Mouse (Mus musculus): ENCODE measurements around the gene Pgpep1l. TPM values are rescaled to one million over a fixed set of nuclear protein-coding genes. Genes with fewer than 3 reads are reported as not detected.

Gene Pgpep1l
- polyA plus RNA-seq, 1 experiment from 2014 or later = not detected

DNA sequence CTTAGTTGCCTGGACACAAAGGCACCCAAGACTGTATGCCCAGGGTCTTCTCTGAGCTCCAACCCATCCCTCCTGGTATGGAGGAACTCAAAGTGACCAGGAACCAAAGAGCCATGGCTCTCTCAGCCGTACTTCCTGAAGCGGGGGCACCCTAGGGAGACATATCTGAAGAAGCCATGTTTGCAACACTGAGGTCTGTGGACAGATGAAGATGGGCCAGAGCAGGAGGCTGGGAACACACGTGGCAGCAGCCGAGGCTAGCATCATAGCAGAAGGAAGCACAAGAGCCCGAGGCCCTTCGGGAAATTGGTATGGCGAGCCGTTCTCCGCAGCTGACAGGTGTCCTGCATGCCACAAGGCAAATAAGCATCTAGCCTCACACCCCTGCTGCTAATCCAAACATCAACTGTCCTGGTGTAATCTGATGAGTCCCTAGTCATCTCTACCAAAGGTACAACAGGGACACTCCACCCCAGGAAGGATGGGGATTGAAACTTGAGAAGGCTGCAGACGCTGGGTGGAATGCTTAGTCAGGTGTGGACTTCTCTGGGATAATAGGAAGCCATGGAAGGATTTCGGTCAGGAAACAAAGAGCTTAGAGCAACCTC is 24.7 kb downstream of the Pgpep1l start:
- Histone ChIP-seq H3K4me3 (ENCODE audit: low read depth, low read length) (no peak overlapping the region), H3K36me3 (ENCODE audit: control insufficient read depth, insufficient read depth, low read length) (no peaks in the 10 kb centered on the region)
- ATAC-seq (replicated peaks; ENCODE audit: low FRiP score) = no peak

DNA sequence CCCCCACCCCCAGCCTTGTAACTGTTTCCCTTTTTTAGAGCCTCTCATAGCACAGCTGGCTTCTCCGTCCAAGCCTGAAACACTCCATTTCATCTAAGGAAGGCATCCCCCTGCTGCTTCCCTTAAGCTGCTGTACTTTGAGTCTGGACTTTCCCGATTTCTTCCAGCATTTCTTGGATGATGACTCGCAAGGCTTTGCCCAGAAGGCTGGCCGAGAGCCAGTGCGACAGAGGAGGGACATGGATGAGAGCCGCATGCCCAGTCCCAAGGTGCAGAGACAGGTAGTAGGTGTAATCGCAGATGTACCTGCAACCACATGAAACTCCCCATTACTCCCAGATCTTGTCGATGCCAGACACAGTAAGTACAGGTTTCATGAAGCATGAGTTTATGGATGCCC is 27.2 kb downstream of the Pgpep1l start:
- no peak for ATAC-seq (replicated peaks; ENCODE audit: low FRiP score)
- 88% methylated on average over 8 of the region's 8 CpGs for WGBS
- no peak overlapping the region for H3K27ac ChIP-seq (ENCODE audit: low read depth, low read length)

More for the DNA sequence above, 24.7 kb downstream of the Pgpep1l start:
- DNase-seq (ENCODE audit: low spot score) = no peak
- no peak overlapping the region for H3K9ac ChIP-seq (ENCODE audit: low read depth, low read length)
- no peaks in the 10 kb centered on the region for H3K4me1 ChIP-seq (replicated peaks; ENCODE audit: control insufficient read depth, insufficient read depth, low read length)
- 54% methylated on average over 11 of the region's 11 CpGs for WGBS
- H3K27ac ChIP-seq (ENCODE audit: low read depth, low read length) = no peak overlapping the region
- no peak overlapping the region for H3K4me2 ChIP-seq
- H3K9me3 ChIP-seq (ENCODE audit: control insufficient read depth, low read length) = no peaks in the 10 kb centered on the region
- no peaks in the 10 kb centered on the region for H3K27me3 ChIP-seq (replicated peaks; ENCODE audit: control insufficient read depth, insufficient read depth, low read length)

DNA sequence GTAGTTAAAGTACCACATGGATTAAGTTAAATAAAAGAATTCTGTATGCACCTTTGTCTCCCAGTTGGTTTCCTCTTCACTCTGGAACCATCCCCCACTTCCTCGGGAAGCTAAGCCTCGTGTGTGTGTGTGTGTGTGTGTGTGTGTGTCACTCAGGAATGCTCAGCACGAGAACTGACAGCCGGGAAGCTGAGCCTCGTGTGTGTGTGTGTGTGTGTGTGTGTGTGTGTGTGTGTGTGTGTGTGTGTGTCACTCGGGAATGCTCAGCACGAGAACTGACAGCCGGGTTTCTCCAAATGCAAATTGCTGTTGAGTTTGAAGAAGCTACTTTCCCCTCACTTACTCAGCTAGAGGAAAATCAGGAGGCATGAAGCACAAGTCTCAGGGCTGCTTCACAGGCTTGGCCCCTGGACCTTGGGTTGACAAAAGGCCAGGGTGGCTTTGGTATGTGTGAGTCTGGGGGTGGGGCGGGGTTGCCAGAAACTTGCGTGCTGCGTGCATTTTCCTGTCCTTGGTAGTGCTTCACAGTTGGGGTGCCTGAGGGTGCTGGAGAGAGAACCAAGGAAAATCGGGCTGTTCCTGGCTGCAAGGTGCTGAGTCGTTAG is 30.3 kb downstream of the Pgpep1l start:
- no peak overlapping the region for H3K4me3 ChIP-seq (ENCODE audit: low read depth, low read length)
- H3K27me3 ChIP-seq (replicated peaks; ENCODE audit: control insufficient read depth, insufficient read depth, low read length) = no peaks in the 10 kb centered on the region
- no peaks in the 10 kb centered on the region for H3K4me1 ChIP-seq (replicated peaks; ENCODE audit: control insufficient read depth, insufficient read depth, low read length)
- H3K27ac ChIP-seq (ENCODE audit: low read depth, low read length) = no peak overlapping the region; the same call in 1 of the 2 replicates
- ATAC-seq (replicated peaks; ENCODE audit: low FRiP score) = no peak
- DNase-seq (ENCODE audit: low spot score) = no peak
- H3K36me3 ChIP-seq (ENCODE audit: control insufficient read depth, insufficient read depth, low read length) = peaks cover 2% of the 10 kb centered on the region; the same call in 1 of the 2 replicates
- no peak overlapping the region for H3K9ac ChIP-seq (ENCODE audit: low read depth, low read length)
- H3K4me2 ChIP-seq = no peak overlapping the region
- 32% methylated on average over 13 of the region's 13 CpGs for WGBS
- H3K9me3 ChIP-seq (ENCODE audit: control insufficient read depth, low read length) = no peaks in the 10 kb centered on the region

More for the DNA sequence above, 27.2 kb downstream of the Pgpep1l start:
- DNase-seq (ENCODE audit: low spot score) = no peak
- Histone ChIP-seq H3K4me3 (ENCODE audit: low read depth, low read length) (no peak overlapping the region), H3K27me3 (replicated peaks; ENCODE audit: control insufficient read depth, insufficient read depth, low read length) (no peaks in the 10 kb centered on the region), H3K9me3 (ENCODE audit: control insufficient read depth, low read length) (no peaks in the 10 kb centered on the region), H3K4me1 (replicated peaks; ENCODE audit: control insufficient read depth, insufficient read depth, low read length) (no peaks in the 10 kb centered on the region), H3K4me2 (no peak overlapping the region), H3K9ac (ENCODE audit: low read depth, low read length) (no peak overlapping the region), H3K36me3 (ENCODE audit: control insufficient read depth, insufficient read depth, low read length) (no peaks in the 10 kb centered on the region)

DNA sequence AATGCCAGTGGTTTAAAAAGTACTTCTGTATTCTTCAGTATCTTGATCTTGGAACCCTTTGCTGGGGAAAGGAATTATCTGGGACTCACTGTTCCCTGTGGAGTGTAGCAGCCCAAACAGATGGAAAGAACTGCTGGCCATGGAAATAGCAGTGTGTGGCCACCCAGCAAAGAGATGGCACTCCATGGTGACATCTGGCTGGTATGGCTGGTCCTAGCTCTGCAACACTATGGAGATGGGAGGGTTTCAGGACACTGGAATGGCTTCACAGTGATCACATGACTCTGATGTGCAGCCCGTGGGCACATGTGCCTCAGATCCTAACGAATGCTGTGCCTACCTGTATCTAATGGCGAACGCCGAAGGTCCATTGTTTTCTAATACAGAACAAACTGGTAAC is 31.5 kb downstream of the Pgpep1l start:
- Histone ChIP-seq H3K9ac (ENCODE audit: low read depth, low read length) (no peak overlapping the region), H3K9me3 (ENCODE audit: control insufficient read depth, low read length) (no peaks in the 10 kb centered on the region), H3K27ac (ENCODE audit: low read depth, low read length) (no peak overlapping the region), H3K4me3 (ENCODE audit: low read depth, low read length) (no peak overlapping the region), H3K36me3 (ENCODE audit: control insufficient read depth, insufficient read depth, low read length) (peaks cover 2% of the 10 kb centered on the region; the same call in 1 of the 2 replicates), H3K27me3 (replicated peaks; ENCODE audit: control insufficient read depth, insufficient read depth, low read length) (no peaks in the 10 kb centered on the region), H3K4me1 (replicated peaks; ENCODE audit: control insufficient read depth, insufficient read depth, low read length) (0 out of 2 replicates have a peak, but pooled peaks cover 2% of the 10 kb centered on the region), H3K4me2 (no peak overlapping the region)
- DNase-seq (ENCODE audit: low spot score) (no peak), ATAC-seq (replicated peaks; ENCODE audit: low FRiP score) (no peak)
- WGBS = 85% methylated on average over 5 of the region's 5 CpGs

DNA sequence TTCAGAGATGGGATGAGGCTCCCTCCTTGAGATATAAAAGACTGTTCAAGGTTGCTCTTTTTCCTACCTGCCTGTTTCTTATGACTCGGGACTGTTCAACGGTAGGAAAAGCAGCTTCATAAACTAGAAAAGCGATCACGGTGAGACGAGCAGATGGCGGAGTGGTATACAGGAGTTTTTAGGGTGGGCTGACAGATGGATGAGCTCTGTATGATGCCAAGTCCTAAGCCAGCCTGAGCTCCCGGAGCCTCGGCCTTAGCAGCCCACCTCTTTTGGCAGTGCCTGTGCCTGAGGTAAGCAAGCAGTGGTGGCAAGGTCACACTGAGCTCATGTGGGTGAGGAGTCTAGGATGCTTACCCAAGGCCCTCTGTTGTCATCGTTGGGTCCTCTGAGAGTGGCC is 33.2 kb downstream of the Pgpep1l start:
- no peak overlapping the region for H3K4me3 ChIP-seq (ENCODE audit: low read depth, low read length)
- DNase-seq (ENCODE audit: low spot score) (no peak), ATAC-seq (replicated peaks; ENCODE audit: low FRiP score) (no peak)
- H3K4me1 ChIP-seq (replicated peaks; ENCODE audit: control insufficient read depth, insufficient read depth, low read length) = 0 out of 2 replicates have a peak, but pooled peaks cover 5% of the 10 kb centered on the region
- peaks cover 11% of the 10 kb centered on the region; the same call in 1 of the 2 replicates for H3K36me3 ChIP-seq (ENCODE audit: control insufficient read depth, insufficient read depth, low read length)
- no peak overlapping the region for H3K9ac ChIP-seq (ENCODE audit: low read depth, low read length)
- no peak overlapping the region for H3K4me2 ChIP-seq
- no peaks in the 10 kb centered on the region for H3K27me3 ChIP-seq (replicated peaks; ENCODE audit: control insufficient read depth, insufficient read depth, low read length)
- no peak overlapping the region for H3K27ac ChIP-seq (ENCODE audit: low read depth, low read length)
- no peaks in the 10 kb centered on the region for H3K9me3 ChIP-seq (ENCODE audit: control insufficient read depth, low read length)
- 91% methylated on average over 9 of the region's 9 CpGs for WGBS

DNA sequence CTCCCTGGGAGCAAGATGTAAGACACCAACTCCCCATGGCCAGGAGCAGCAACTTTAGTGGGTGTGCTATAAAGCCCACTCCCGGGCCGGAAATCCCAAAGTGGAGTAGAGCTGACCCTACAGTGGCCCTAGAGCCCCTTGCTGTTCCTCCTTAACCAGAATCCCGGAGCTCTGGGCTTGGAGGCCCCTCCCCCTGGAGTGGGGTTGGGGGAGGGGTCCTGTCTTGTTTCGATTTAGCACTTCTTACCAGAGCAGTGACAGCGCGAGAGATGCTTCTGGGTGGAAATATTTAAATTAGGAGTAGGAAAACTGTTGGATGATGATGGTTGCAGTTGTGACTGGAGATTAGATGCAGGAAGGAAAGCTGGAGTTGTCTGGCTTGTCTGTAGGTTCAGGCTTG is 35.5 kb downstream of the Pgpep1l start:
- 0 out of 2 replicates have a peak, but pooled peaks cover 5% of the 10 kb centered on the region for H3K4me1 ChIP-seq (replicated peaks; ENCODE audit: control insufficient read depth, insufficient read depth, low read length)
- H3K27me3 ChIP-seq (replicated peaks; ENCODE audit: control insufficient read depth, insufficient read depth, low read length) = no peaks in the 10 kb centered on the region
- H3K9me3 ChIP-seq (ENCODE audit: control insufficient read depth, low read length) = no peaks in the 10 kb centered on the region
- peaks cover 12% of the 10 kb centered on the region; the same call in 1 of the 2 replicates for H3K36me3 ChIP-seq (ENCODE audit: control insufficient read depth, insufficient read depth, low read length)
- no peak overlapping the region for H3K4me3 ChIP-seq (ENCODE audit: low read depth, low read length)
- ATAC-seq (replicated peaks; ENCODE audit: low FRiP score) (no peak), DNase-seq (ENCODE audit: low spot score) (no peak)
- 65% methylated on average over 6 of the region's 6 CpGs for WGBS
- H3K4me2 ChIP-seq = no peak overlapping the region
- H3K27ac ChIP-seq (ENCODE audit: low read depth, low read length) = no peak overlapping the region
- H3K9ac ChIP-seq (ENCODE audit: low read depth, low read length) = no peak overlapping the region

DNA sequence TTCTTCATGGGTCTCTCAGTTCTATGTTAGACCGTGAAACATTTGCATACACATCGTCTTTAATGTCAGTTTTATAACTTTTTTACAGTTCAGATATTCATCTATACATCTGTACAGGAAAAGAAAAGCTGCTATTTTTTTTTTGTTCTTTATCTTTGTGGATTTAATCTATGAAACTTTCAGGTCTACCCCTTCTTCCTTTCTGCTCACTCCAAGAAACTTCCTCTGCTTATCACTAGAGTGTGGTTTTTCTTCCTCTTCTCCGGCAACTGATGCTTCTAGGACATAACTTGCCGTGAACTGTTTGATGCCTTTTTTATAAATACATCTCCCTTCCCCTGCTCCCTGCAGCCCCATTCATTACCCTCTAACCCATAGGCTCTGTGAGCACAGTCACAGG is 36.4 kb downstream of the Pgpep1l start:
- H3K9me3 ChIP-seq (ENCODE audit: control insufficient read depth, low read length) = no peaks in the 10 kb centered on the region
- no peak overlapping the region for H3K4me3 ChIP-seq (ENCODE audit: low read depth, low read length)
- no peak for DNase-seq (ENCODE audit: low spot score)
- H3K4me1 ChIP-seq (replicated peaks; ENCODE audit: control insufficient read depth, insufficient read depth, low read length) = 0 out of 2 replicates have a peak, but pooled peaks cover 5% of the 10 kb centered on the region
- 67% methylated on average over 4 of the region's 4 CpGs for WGBS
- H3K27ac ChIP-seq (ENCODE audit: low read depth, low read length) = no peak overlapping the region
- H3K27me3 ChIP-seq (replicated peaks; ENCODE audit: control insufficient read depth, insufficient read depth, low read length) = no peaks in the 10 kb centered on the region
- ATAC-seq (replicated peaks; ENCODE audit: low FRiP score) = no peak
- H3K4me2 ChIP-seq = no peak overlapping the region
- no peak overlapping the region for H3K9ac ChIP-seq (ENCODE audit: low read depth, low read length)
- peaks cover 13% of the 10 kb centered on the region; the same call in 1 of the 2 replicates for H3K36me3 ChIP-seq (ENCODE audit: control insufficient read depth, insufficient read depth, low read length)

DNA sequence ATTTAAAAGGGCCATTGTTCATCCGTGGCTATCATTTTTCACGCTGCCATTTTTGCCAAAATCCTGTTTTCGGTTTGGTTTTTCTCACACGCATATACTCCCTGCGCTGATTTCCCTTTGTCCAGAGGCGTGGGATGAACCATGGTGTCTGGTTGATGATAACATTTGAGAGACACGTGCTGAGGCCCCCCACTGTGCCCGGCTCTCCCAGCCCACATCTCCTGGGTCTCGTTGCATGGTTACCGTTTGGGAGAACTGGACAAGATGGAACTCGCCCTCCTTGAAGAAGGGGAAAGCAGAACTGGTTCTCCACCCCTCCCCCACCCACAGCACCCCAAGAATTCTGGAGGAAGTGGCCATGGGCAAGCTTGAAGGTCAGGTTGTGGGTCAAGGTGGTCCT is 37.0 kb downstream of the Pgpep1l start:
- H3K27ac ChIP-seq (ENCODE audit: low read depth, low read length) = no peak overlapping the region
- H3K36me3 ChIP-seq (ENCODE audit: control insufficient read depth, insufficient read depth, low read length) = peaks cover 19% of the 10 kb centered on the region; the same call in 1 of the 2 replicates
- no peak overlapping the region for H3K4me2 ChIP-seq
- no peak overlapping the region for H3K9ac ChIP-seq (ENCODE audit: low read depth, low read length)
- H3K9me3 ChIP-seq (ENCODE audit: control insufficient read depth, low read length) = no peaks in the 10 kb centered on the region
- no peak overlapping the region for H3K4me3 ChIP-seq (ENCODE audit: low read depth, low read length)
- ATAC-seq (replicated peaks; ENCODE audit: low FRiP score) (no peak), DNase-seq (ENCODE audit: low spot score) (no peak)
- WGBS = 81% methylated on average over 11 of the region's 11 CpGs
- no peaks in the 10 kb centered on the region for H3K27me3 ChIP-seq (replicated peaks; ENCODE audit: control insufficient read depth, insufficient read depth, low read length)
- H3K4me1 ChIP-seq (replicated peaks; ENCODE audit: control insufficient read depth, insufficient read depth, low read length) = 0 out of 2 replicates have a peak, but pooled peaks cover 5% of the 10 kb centered on the region
